Mouse (Mus musculus): Measurements from ENCODE around the gene Naa30.

GRCm38 (mm10) chr14:49238206-49238605, 66.2 kb downstream of the Naa30 start:
- no peak for TF ChIP-seq CTCF (IDR thresholded peaks at IDR 0.05; ENCODE audit: insufficient read depth, low read depth, low read length)
- no peak for TF ChIP-seq POLR2A (IDR thresholded peaks at IDR 0.05; ENCODE audit: insufficient read depth, low read depth, low read length)
